Mouse (Mus musculus): ENCODE results near the gene Uqcrc1.

DNA sequence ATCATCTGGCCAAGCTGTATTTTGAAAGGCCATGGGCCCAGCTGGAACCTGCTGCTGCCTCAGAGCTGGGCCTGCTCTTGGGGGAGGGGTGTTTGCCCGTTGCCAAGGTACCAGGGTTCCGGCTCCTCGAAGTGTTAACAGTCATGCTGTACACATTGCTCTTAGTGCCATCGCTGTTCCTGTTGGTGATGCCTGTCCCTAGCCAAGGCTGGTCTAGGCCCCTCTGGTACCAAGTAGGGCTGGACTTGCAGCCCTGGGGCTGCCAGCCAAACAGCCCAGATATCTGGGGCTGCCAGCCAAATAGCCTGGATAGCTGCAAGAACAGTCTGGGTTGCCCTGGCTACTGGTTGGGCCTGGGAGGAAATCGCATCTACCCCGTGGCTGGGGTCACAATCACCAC is 21.9 kb upstream of the Uqcrc1 start, which contains the start of gene Tmem89:
- no peak for TF ChIP-seq GATA1 (IDR thresholded peaks at IDR 0.05; ENCODE audit: borderline replicate concordance, low read length)
- no peak for TF ChIP-seq FLI1 (IDR thresholded peaks at IDR 0.05; ENCODE audit: low read length)
